Mouse (Mus musculus) adrenal gland, adult 2 months (tissue): ENCODE measurements around the gene Tmod4. TPM values are rescaled to one million over a fixed set of nuclear protein-coding genes. Genes with fewer than 3 reads are reported as not detected.

ENCODE experiments used
- DNase-seq: peaks from one replicate; pipeline ENCODE4 v3.0.0; 2021
- polyA plus RNA-seq: library from polyadenylated mRNA; depleted of rRNA; stranded (reverse); fragments of >200 nt; gene quantifications from 2 replicates; pipeline ENCODE4 v1.2.3, GENCODE M21; 2012
- total RNA-seq, 2 experiments: library from RNA; stranded (reverse); gene quantifications; 2 replicates each; pipeline ENCODE4 v1.2.3; 2021

Tmod4 gene
- total and polyA plus RNA-seq, 3 experiments: 0.17 to 0.52 (median 0.48) TPM

- no peak for DNase-seq
Observed at GRCm38 (mm10) chr3:95136336-95136735, 12.1 kb downstream of the Tmod4 start.

GRCm38 (mm10) chr3:95139586-95140288 is 15.5 kb downstream of the Tmod4 start:
- peak; percentile 38 for DNase-seq

GRCm38 (mm10) chr3:95140289-95140595 is 16.0 kb downstream of the Tmod4 start:
- DNase-seq: no peak

GRCm38 (mm10) chr3:95140795-95141194 is 16.5 kb downstream of the Tmod4 start:
- DNase-seq: no peak

- no peak for DNase-seq
Observed at GRCm38 (mm10) chr3:95141474-95141873, 17.2 kb downstream of the Tmod4 start.

- DNase-seq: no peak
Observed at GRCm38 (mm10) chr3:95141952-95142616, 17.8 kb downstream of the Tmod4 start, which contains the start of gene Tnfaip8l2. Tnfaip8l2 (minus strand) TSS chr3:95142360.

GRCm38 (mm10) chr3:95142617-95143011 is 18.3 kb downstream of the Tmod4 start:
- peak; percentile 88 for DNase-seq

- DNase-seq: no peak
Observed at GRCm38 (mm10) chr3:95147924-95148323, 23.6 kb downstream of the Tmod4 start.

GRCm38 (mm10) chr3:95153874-95154273 is 29.6 kb downstream of the Tmod4 start:
- peak; percentile 37 for DNase-seq

GRCm38 (mm10) chr3:95159511-95159986 is 35.3 kb downstream of the Tmod4 start:
- DNase-seq: no peak

- peak; percentile 94 for DNase-seq
Observed at GRCm38 (mm10) chr3:95159987-95160963, 36.0 kb downstream of the Tmod4 start, which contains the start of gene Sema6c. Sema6c (plus strand) TSS chr3:95160457.

- no peak for DNase-seq
Observed at GRCm38 (mm10) chr3:95161041-95161551, 36.8 kb downstream of the Tmod4 start.

GRCm38 (mm10) chr3:95161618-95162344 is 37.5 kb downstream of the Tmod4 start:
- DNase-seq: no peak

- DNase-seq: no peak
Observed at GRCm38 (mm10) chr3:95162345-95162628, 38.0 kb downstream of the Tmod4 start.

- DNase-seq: no peak
Observed at GRCm38 (mm10) chr3:95163419-95164255, 39.4 kb downstream of the Tmod4 start.

GRCm38 (mm10) chr3:95164256-95164550 is 39.9 kb downstream of the Tmod4 start:
- DNase-seq: no peak

- no peak for DNase-seq
Observed at GRCm38 (mm10) chr3:95164840-95165239, 40.6 kb downstream of the Tmod4 start.

- no peak for DNase-seq
Observed at GRCm38 (mm10) chr3:95169996-95170395, 45.7 kb downstream of the Tmod4 start.

GRCm38 (mm10) chr3:95171105-95171504 is 46.8 kb downstream of the Tmod4 start:
- DNase-seq: no peak

GRCm38 (mm10) chr3:95172526-95173255 is 48.4 kb downstream of the Tmod4 start:
- no peak for DNase-seq
